Mouse (Mus musculus) intestine, embryonic 15.5 days (tissue): ENCODE measurements around the gene Tyk2. TPM values are rescaled to one million over a fixed set of nuclear protein-coding genes. Genes with fewer than 3 reads are reported as not detected.

ENCODE experiments used
- ATAC-seq: fragments of 200-750 bp; cut with Nextera tagmentation; 2 replicates; pipeline ENCODE4 v1.8.0; 2017; ENCODE audit warnings: moderate TSS enrichment, moderate library complexity
- H3K27ac ChIP-seq: fragments of 300-500 bp; sonication (generic); 2 replicates; pipeline ENCODE4 v1.5.1; 2015; ENCODE audit warnings: mild to moderate bottlenecking, inconsistent platforms
- H3K27me3 ChIP-seq: fragments of 300-500 bp; sonication (generic); replicated peaks from 2 replicates; pipeline ENCODE4 v1.6.1; 2015; ENCODE audit warnings: inconsistent platforms
- H3K36me3 ChIP-seq: fragments of 300-500 bp; sonication (generic); 2 replicates; pipeline ENCODE4 v1.6.1; 2015; ENCODE audit warnings: inconsistent platforms
- H3K4me1 ChIP-seq: fragments of 300-500 bp; sonication (generic); replicated peaks from 2 replicates; pipeline ENCODE4 v1.6.1; 2015; ENCODE audit warnings: inconsistent platforms
- H3K4me2 ChIP-seq: fragments of 300-500 bp; sonication (generic); replicated peaks from 2 replicates; pipeline ENCODE4 v1.6.1; 2015; ENCODE audit warnings: mild to moderate bottlenecking, inconsistent platforms
- H3K4me3 ChIP-seq: fragments of 300-500 bp; sonication (generic); replicated peaks from 2 replicates; pipeline ENCODE4 v1.5.1; 2015; ENCODE audit warnings: inconsistent platforms
- H3K9ac ChIP-seq: fragments of 300-500 bp; sonication (generic); 2 replicates; pipeline ENCODE4 v1.6.1; 2015; ENCODE audit warnings: inconsistent platforms
- H3K9me3 ChIP-seq: fragments of 300-500 bp; sonication (generic); 2 replicates; pipeline ENCODE4 v1.6.1; 2016; ENCODE audit warnings: inconsistent platforms
- WGBS: fragments of 180-500 bp; shearing (Covaris S2); methylation state at CpG from one replicate; pipeline ENCODE4 v1.1.7; 2015; 5-methylcytosine and 5-hydroxymethylcytosine counted together
- polyA plus RNA-seq: library from polyadenylated mRNA; unstranded; fragments of >200 nt; fragmentation: Nextera tagmentation; extraction: Ambion mirVana; gene quantifications from 2 replicates; pipeline ENCODE4 v1.2.1, GENCODE M21; 2015

Gene Tyk2
- polyA plus RNA-seq, 1 experiment from 2014 or later: 13.6 TPM

DNA sequence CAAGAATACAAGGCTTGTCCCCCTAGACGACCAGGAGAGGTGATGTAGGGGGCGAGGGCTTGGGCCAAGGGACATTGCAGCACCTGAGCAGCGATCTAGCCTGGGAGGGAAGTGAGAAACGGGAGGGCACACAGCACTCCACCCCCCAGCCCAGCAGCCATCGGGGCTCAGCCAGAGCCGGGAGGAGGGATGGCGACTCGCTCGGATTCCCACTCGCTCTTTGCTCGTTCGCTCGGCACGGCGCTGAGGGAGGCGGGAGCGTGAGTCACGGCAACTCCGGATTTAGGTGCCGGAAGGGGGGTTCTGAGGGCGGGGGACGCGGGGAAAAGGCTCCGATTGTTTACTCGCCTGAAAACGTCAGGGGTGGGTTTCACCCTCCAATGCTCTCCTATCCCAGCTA lies 33.0 kb upstream of the Tyk2 start:
- no peaks in the 10 kb centered on the region for H3K36me3 ChIP-seq
- peak overlapping the region; percentile 51 for H3K4me3 ChIP-seq
- 0% methylated on average over 26 of the region's 26 CpGs for WGBS
- ATAC-seq: no peak
- peaks cover 53% of the 10 kb centered on the region for H3K27me3 ChIP-seq
- H3K4me2 ChIP-seq: peak overlapping the region; percentile 94
- no peak overlapping the region for H3K27ac ChIP-seq
- peaks cover 41% of the 10 kb centered on the region for H3K4me1 ChIP-seq
- H3K9ac ChIP-seq: peak overlapping the region; percentile 8; the same call in 1 of the 2 replicates
- H3K9me3 ChIP-seq: no peaks in the 10 kb centered on the region

DNA sequence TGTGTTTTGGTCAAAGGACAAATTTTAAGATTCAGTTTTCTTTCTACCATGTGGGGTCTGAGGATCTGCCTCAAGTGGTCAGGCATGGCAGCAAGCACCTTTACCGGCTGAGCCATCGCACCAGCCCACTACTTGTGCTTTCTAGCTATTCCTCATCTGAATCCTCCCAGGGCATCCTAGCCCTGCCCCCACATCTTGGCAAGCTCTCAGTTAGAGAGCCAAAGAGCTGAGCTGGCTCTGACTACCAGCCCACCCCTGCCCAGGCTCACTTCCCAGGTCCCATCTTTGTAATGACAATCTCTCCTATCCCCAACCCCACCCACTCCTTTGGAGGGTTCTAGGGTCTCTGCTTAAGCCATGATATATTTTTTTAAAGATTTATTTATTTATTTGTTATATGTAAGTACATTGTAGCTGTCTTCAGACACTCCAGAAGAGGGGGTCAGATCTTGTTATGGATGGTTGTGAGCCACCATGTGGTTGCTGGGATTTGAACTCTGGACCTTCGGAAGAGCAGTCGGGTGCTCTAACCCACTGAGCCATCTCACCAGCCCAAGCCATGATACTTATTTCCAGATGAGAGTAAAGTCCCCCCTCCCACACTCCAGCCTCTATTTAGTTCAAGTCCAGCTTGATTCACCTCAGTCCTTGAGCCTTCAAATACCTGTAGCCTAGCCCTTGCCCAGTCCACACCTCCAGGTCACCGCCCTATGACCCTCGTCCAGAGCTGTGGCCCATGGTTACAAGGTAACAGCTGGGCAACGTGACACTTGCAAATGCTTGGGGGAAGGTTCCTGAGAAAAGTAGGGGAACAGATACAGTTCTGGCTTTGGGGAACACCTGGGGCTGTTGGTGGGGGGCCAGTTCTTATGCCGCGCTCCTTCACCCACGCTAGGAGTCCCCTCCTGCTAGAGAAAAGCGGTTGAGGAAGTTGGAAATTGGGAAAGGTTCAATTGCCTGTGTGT lies 32.3 kb upstream of the Tyk2 start:
- H3K4me2 ChIP-seq: peak overlapping the region; percentile 94
- WGBS: 36% methylated on average over 11 of the region's 11 CpGs
- no peak overlapping the region for H3K4me3 ChIP-seq
- no peaks in the 10 kb centered on the region for H3K36me3 ChIP-seq
- H3K9me3 ChIP-seq: no peaks in the 10 kb centered on the region
- no peak for ATAC-seq
- H3K27ac ChIP-seq: no peak overlapping the region
- H3K4me1 ChIP-seq: peaks cover 36% of the 10 kb centered on the region
- 0 out of 2 replicates have a peak overlapping the region, but pooled peaks have one; percentile 8 for H3K9ac ChIP-seq
- peaks cover 53% of the 10 kb centered on the region for H3K27me3 ChIP-seq

DNA sequence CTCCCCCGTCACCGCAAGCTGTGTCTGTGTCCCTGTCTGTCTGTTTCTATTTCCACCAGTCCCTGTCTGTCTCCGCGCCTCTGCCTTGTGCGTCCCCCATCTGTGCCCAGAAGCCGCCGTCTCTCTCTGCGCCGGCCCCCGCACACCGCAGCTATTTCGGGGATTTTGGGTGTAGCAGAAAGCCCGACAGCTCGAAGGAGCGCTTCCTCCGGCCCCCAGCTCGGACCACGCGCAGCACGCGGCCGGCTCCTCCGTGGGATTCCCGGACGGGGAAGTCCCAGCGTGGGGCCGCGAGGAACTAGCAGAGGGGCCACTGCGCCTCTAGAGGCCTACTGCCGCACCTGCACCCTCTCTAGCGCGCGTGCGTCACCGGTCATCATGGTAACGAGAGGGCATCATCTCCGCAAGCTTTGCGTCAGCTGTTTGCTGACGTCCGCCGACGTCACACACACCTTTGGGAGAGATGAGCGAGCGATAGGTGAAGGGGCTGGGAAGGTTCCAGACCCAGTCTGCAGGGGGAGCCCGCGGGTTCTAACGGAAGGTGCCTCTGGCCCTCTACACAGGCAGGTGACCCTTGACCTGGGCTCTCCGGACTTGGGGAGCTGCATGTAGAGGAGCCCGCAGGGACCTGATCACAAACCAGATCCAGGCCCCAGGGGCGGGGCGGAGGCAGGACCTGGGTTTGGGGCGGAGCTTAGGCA lies 30.3 kb upstream of the Tyk2 start:
- peak; percentile 83 for ATAC-seq

DNA sequence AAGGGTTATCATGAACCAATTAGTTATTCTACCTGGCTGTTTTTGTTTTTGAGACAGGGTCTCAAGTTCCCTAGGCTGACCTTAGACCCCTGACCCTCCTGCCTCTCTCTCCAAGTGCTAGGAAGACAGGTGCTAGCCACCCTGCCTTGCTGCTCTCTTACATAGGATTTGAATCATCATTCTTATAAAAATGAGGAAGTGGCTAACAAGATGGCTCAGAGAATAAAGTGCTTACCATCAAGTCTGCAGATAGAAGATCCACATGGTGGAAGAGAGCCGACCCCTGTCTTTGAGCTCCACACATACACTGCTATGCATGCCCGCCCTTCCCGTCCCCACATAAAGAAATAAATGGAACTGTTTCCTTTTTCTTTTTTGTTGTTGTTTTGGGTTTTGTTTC lies 23.7 kb upstream of the Tyk2 start:
- Histone ChIP-seq H3K4me1 (peaks cover 21% of the 10 kb centered on the region), H3K9me3 (no peaks in the 10 kb centered on the region), H3K9ac (no peak overlapping the region), H3K36me3 (no peaks in the 10 kb centered on the region), H3K27ac (no peak overlapping the region), H3K4me2 (no peak overlapping the region), H3K4me3 (no peak overlapping the region), H3K27me3 (no peaks in the 10 kb centered on the region)
- 94% methylated on average over 3 of the region's 3 CpGs for WGBS
- ATAC-seq: no peak

More for the DNA sequence above, 30.3 kb upstream of the Tyk2 start:
- peaks cover 26% of the 10 kb centered on the region for H3K4me1 ChIP-seq
- under 1% methylated on average over 52 of the region's 52 CpGs for WGBS
- H3K9ac ChIP-seq: peak overlapping the region; percentile 75
- no peaks in the 10 kb centered on the region for H3K36me3 ChIP-seq
- H3K4me2 ChIP-seq: peak overlapping the region; percentile 91
- H3K4me3 ChIP-seq: peak overlapping the region; percentile 63
- H3K27ac ChIP-seq: no peak overlapping the region
- H3K9me3 ChIP-seq: no peaks in the 10 kb centered on the region
- peaks cover 44% of the 10 kb centered on the region for H3K27me3 ChIP-seq

DNA sequence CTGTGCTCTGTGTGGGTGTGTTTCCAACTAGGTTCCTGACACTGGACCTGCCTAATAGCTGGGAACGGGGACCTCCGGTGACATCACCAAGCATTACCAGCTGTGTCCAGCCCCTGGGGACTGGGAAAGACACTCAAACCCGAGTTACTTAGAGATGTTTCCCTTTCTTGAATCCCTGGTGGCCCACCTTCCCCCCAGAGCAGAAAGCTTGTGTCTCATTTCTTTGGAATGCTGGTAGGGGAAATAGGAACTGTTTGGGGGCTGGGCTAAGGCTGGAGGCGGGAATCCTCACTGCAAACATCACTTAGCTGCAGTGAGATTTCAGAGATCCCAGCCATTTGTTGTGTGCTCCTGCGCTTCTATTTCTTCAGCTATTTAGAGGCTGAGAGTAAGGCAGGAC lies 22.8 kb upstream of the Tyk2 start:
- Histone ChIP-seq H3K9ac (peak overlapping the region; percentile 45), H3K4me3 (peak overlapping the region; percentile 38), H3K9me3 (no peaks in the 10 kb centered on the region), H3K27me3 (no peaks in the 10 kb centered on the region), H3K4me1 (peaks cover 26% of the 10 kb centered on the region), H3K27ac (peak overlapping the region; percentile 71), H3K4me2 (peak overlapping the region; percentile 94), H3K36me3 (no peaks in the 10 kb centered on the region)
- WGBS: 3% methylated on average over 5 of the region's 5 CpGs
- peak; percentile 9; the same call in 1 of the 2 replicates for ATAC-seq

DNA sequence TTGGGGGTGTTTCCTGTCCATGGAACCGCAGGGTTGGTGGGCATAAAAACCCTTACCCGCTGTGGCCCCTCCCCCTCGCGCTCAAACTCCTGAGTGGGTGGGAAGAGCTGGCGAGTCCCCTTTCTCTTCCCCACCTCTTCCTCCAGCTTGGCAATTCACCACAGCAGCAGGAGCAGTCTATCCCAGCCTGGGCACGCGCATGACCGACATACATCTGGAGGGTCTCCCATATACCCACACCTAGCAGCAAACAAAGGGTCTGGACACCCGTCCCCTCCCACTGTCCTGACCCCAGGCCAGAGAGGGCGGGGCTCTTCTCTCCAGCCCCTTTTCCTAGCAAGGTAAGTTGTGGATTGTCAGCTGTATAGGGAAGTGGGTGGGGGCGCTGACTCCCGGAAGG lies 22.3 kb upstream of the Tyk2 start:
- ATAC-seq: peak; percentile 32
- H3K4me3 ChIP-seq: peak overlapping the region; percentile 38
- H3K4me2 ChIP-seq: peak overlapping the region; percentile 94
- peak overlapping the region; percentile 71 for H3K27ac ChIP-seq
- 3% methylated on average over 12 of the region's 12 CpGs for WGBS
- peak overlapping the region; percentile 45 for H3K9ac ChIP-seq
- peaks cover 31% of the 10 kb centered on the region for H3K4me1 ChIP-seq
- H3K27me3 ChIP-seq: no peaks in the 10 kb centered on the region
- H3K9me3 ChIP-seq: no peaks in the 10 kb centered on the region
- H3K36me3 ChIP-seq: no peaks in the 10 kb centered on the region

DNA sequence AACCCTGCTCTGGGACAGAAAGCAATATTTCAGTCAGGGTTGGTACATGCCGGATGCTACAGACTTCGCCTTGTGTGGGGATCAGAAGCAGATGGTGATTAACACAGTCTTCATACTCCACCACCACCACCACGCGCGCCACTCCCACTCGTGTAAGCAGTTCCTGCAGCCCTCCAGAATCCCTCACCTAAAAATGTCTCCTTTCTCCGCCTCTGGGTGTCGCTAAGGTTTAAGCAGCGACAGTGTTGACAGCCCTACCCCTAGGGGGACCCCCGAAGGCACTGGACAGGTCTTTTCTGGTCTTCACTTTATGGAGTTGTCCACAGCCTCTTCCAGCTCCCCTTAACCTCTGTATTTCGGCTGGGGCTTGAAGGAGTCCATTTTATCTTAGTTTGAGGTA lies 21.7 kb upstream of the Tyk2 start:
- Histone ChIP-seq H3K27me3 (no peaks in the 10 kb centered on the region), H3K27ac (peak overlapping the region; percentile 71; the same call in 1 of the 2 replicates), H3K9me3 (no peaks in the 10 kb centered on the region), H3K4me3 (peak overlapping the region; percentile 38), H3K9ac (peak overlapping the region; percentile 45), H3K36me3 (no peaks in the 10 kb centered on the region), H3K4me2 (peak overlapping the region; percentile 94), H3K4me1 (peaks cover 37% of the 10 kb centered on the region)
- WGBS: 3% methylated on average over 11 of the region's 11 CpGs
- ATAC-seq: peak; percentile 19

DNA sequence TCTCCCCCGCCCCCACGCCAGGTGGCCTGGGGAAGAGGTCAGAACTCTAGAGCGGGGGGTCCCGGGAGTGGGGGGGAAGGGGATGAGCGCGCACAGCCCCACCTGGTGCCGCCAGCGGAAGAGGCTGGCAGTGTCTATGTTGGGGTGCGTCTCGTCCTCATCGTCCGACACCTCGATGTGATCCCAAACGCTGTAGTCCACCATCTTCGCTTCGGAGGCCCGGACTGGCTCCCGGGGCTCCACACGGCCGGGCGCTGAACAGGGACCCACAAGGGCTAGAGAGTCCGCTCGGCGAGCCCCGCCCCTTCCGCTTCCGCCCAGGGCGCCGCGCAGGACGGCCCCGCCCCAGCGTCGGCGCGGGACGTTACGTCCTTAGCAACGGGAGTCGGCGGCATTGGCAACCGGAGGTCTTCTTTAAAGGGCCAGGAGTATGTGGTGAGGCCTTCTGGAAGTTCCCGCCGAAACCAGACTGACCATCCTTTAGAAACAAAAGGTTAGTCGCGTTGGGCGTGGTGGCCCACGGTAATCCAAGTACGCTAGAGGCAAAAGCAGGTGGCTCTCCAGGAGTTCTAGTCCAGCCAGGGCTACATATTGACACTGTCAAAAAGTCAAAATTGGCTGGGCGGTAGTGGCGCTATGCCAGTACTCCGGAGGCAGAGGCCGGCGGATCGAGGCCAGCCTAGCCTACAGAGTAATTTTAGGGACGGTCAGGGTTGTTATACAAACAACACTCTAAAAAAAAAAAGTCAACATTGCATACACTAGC lies 18.8 kb upstream of the Tyk2 start, which contains the start of gene Cdc37:
TSS of gene Cdc37 (minus strand) at position 329 of the 766 bp plus-strand sequence.
- 0 out of 2 replicates have a peak, but pooled peaks cover 2% of the 10 kb centered on the region for H3K36me3 ChIP-seq
- no peaks in the 10 kb centered on the region for H3K27me3 ChIP-seq
- peak within 1 kb of the TSS; percentile 71 for H3K4me3 ChIP-seq
- WGBS: 3% methylated on average over 56 of the region's 56 CpGs
- peaks cover 54% of the 10 kb centered on the region for H3K4me1 ChIP-seq
- H3K9ac ChIP-seq: peak within 1 kb of the TSS; percentile 84
- peak within 1 kb of the TSS; percentile 81 for H3K27ac ChIP-seq
- peak within 1 kb of the TSS; percentile 81 for H3K4me2 ChIP-seq
- ATAC-seq: peak; percentile 95
- H3K9me3 ChIP-seq: no peaks in the 10 kb centered on the region

DNA sequence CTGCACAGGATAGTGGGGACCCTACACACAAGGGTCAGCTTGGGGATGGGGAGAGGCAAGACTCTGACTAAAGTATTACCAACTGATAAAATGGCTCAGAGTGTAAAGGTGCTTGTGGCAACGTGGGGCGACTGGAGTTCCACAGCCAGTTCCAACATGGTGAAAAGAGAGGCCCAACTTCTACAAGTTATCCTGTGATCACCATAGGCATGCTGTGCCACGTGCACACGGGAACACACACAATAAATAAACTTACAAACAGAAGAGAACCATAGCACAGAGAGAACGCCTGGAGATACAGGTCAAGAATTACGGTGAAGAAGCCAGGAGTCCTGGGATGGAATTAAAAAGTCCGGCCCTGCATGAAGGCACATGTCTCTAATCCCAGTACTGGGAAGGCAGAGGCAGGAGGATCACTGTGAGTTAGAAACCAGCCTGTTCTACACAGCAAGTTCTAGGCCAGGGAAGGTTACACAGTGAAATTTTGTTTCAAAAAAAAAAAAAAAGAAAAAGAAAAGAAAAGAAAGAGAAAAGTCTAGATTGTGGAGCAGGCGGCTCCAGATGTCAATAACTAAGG lies 18.1 kb upstream of the Tyk2 start:
- Histone ChIP-seq H3K27me3 (no peaks in the 10 kb centered on the region), H3K36me3 (peaks cover 9% of the 10 kb centered on the region), H3K9me3 (no peaks in the 10 kb centered on the region), H3K27ac (peak overlapping the region; percentile 81), H3K4me2 (peak overlapping the region; percentile 81), H3K4me3 (peak overlapping the region; percentile 71), H3K4me1 (peaks cover 50% of the 10 kb centered on the region), H3K9ac (peak overlapping the region; percentile 84)
- no peak for ATAC-seq
- 6% methylated on average over 8 of the region's 8 CpGs for WGBS

DNA sequence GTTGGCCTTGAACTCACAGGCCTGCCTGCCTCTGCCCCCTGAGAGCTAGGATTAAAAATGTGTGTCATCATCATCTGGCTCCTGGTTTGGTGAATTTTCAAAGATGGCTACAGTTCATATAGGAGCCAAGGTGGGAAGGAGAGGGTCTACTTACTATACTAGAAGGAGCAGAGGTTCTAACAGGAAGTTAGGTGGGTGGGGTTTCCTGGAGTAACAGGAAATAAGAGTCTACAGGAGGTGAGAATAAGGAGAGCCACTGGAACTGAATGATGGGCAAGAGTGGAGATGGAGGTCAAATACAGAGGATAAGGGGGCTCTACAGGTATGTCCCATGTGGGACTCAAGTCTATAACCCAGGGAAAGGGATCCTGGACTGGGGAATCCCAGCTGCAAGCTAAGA lies 17.4 kb upstream of the Tyk2 start:
- Histone ChIP-seq H3K27me3 (no peaks in the 10 kb centered on the region), H3K4me2 (peak overlapping the region; percentile 81)
- no peak for ATAC-seq

DNA sequence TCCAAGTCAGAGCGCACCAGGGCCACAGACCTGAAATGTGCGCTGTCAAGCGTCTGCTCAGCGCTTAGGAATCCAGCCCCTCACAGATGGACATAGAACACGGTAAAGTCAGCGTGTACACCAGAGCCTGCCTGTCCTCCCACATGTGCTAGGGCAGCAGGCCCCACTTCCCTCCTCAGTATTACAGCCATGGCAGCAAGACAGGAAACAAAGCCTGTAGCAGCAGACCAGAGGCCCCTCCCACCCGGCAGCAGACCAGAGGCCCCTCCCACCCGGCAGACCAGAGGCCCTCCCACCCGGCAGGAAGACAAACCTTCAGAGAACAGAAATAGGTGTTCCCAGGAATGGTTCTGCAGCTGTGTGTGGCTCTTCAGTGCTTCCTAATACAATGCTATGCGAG lies 15.7 kb upstream of the Tyk2 start:
- Histone ChIP-seq H3K9ac (peak overlapping the region; percentile 35; the same call in 1 of the 2 replicates), H3K27ac (peak overlapping the region; percentile 41), H3K27me3 (no peaks in the 10 kb centered on the region), H3K4me2 (peak overlapping the region; percentile 51), H3K36me3 (peaks cover 23% of the 10 kb centered on the region), H3K9me3 (no peaks in the 10 kb centered on the region), H3K4me1 (peaks cover 36% of the 10 kb centered on the region), H3K4me3 (peak overlapping the region; percentile 17)
- WGBS: 34% methylated on average over 10 of the region's 10 CpGs
- peak; percentile 52 for ATAC-seq

More for the DNA sequence above, 17.4 kb upstream of the Tyk2 start:
- no peak overlapping the region for H3K27ac ChIP-seq
- peaks cover 9% of the 10 kb centered on the region for H3K36me3 ChIP-seq
- H3K9me3 ChIP-seq: no peaks in the 10 kb centered on the region
- H3K4me3 ChIP-seq: peak overlapping the region; percentile 71
- H3K4me1 ChIP-seq: peaks cover 44% of the 10 kb centered on the region
- H3K9ac ChIP-seq: peak overlapping the region; percentile 84
